Mouse (Mus musculus): ENCODE measurements around the gene Cort. TPM values are rescaled to one million over a fixed set of nuclear protein-coding genes. Genes with fewer than 3 reads are reported as not detected.

The Cort gene
- total RNA-seq, 2 experiments from 2014 or later: 0.66 to 1.2 TPM

DNA sequence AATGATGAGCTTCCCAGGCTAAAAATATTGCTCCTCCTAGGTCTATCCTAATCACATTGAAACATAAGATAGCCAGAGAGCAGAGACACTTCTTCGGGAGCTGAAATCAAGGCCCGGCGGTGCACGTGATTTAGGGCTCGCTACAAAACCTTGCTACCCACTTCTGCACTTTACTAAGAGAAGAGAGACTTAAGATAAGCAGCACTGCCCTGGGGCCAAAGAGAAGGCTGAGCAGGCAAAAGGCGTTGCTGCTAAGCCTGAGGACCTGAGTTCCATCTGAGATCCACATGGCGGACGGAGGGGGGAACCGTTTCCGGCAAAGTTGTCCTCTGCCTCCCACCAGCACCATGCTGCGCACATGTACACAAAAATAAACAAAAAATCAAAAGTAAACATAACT, 28.0 kb downstream of the Cort start:
- peak in 1 of 2 experiments; percentile 22 for DNase-seq

DNA sequence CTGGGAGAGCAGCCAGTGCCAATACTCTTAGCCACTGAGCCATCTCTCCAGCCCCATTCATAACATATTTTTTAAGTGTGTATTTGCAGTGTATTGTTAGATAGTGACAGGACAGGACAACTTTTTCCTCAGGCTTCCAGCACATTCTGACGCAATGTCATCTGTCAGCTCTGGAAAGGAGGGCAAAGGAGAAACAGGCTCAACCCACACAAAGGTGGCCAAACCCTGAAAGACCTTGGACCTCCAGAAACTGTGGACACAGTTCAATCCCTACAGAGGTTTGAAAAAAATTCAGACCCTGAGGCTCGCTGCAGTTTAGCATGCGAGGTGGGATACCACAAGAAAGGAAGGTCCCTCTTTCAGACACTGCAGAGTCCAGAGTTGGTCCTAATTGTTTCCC, 28.6 kb downstream of the Cort start:
- DNase-seq: peak in 1 of 2 experiments; percentile 23

GRCm38 (mm10) chr4:149091364-149091763, 35.2 kb downstream of the Cort start:
- DNase-seq: no peak

DNA sequence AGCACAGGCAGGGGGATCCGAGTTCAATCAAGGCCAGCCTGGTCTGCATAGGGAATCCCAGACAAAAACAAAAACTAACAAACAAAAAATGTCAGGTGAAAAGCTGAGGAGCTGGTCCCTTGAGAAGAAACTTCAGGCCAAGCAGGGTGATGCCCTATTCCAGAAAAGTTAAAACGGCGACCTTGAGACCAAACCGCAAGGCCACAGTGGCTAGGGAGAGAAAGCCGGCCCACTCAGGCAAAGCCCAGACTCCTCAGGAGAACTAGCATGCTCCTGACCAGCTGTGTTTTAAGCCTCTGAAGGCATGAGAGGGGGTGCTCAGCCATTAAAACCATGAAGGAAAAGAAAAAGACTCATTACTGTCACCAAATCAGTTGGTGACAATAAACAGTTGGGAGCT, 41.2 kb downstream of the Cort start:
- DNase-seq: peak; percentile 67 to 71

- DNase-seq: peak; percentile 89 to 92
Measured at GRCm38 (mm10) chr4:149081528-149081927, 45.0 kb downstream of the Cort start.

GRCm38 (mm10) chr4:149080111-149080510, 46.5 kb downstream of the Cort start:
- no peak for DNase-seq

- no peak for DNase-seq
Measured at GRCm38 (mm10) chr4:149079629-149080028, 46.9 kb downstream of the Cort start.

DNA sequence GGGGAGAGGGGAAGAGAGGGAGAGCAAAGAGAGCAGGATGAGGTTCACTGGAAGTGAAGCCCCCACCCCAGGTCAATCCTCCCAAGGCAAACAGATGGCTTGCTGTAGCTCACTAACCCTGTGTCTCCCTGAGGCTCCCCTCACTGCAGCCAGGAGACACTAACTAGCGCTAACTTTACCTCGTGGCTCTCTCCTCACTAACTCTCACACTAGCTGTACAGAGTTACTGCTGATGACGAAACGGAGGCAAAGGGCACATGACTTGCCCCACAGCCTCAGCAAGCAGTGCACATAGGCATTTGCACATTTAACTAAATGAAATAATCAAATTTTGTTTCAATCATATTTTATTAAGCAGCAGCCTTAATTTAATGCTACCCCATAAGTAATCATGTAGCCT, 48.3 kb downstream of the Cort start:
- DNase-seq: peak in 1 of 2 experiments; percentile 47

DNA sequence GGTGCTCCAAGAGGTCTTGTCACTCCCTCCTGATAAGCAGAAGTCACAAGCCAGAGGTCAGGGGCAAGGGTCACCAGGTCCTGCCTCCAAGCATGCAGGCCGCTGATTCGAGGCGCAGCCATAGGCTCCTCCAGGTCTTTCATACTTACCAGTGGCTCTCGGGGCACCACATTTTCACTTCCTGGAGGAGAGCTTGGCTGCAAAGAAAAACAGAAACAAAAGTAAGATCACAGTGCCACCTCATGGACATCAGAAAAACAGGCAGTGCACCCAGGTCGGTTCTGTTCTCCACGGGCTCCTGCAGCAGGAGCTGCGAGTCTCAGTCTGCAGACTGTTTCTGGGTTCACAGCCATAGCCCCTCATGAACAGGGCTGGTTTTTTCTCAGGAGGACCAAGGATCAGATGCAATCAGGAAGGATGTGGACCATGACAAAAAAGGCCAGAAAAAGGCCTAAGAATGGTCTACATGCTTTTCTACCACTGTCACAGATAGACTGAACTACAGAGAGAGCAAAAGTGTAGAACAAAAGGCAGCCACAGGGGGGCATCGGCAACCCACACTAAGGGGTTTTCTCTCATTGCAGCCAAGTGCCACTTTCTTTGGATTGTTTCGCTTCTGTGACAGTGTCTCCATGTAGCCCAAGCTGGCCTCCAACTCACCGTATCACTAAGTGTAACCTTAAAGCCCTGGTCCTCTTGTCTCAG, 50.5 kb downstream of the Cort start:
- peak; percentile 74 to 86 for DNase-seq

- no peak for DNase-seq
Measured at GRCm38 (mm10) chr4:149075073-149075472, 51.5 kb downstream of the Cort start.

Other genes with a start within 250 kb of the Cort start
- gene Pex14, start 26.9 kb downstream of the Cort start, total RNA-seq (2021): 10 to 100 TPM; 61.6 to 76.4 TPM
- 10 to 100 TPM; 19.0 to 22.8 TPM for gene Dffa, start 22.6 kb downstream of the Cort start, total RNA-seq (2021)
- gene Cenps, start 10.9 kb upstream of the Cort start, total RNA-seq (2021): 10 to 100 TPM; 10.8 to 11.3 TPM
- gene Pgd, start 40.0 kb upstream of the Cort start, total RNA-seq (2021): 100 to 1,000 TPM; 304 to 318 TPM
- gene Kif1b, start 180.9 kb upstream of the Cort start, total RNA-seq (2021): 100 to 1,000 TPM; 129 to 168 TPM